Mouse (Mus musculus): Measurements from ENCODE around the gene Ddx46. TPM values are rescaled to one million over a fixed set of nuclear protein-coding genes. Genes with fewer than 3 reads are reported as not detected.
"Not testable (repeated sequence)": the region's sequence is repeated elsewhere in the genome, so short reads cannot be mapped to it uniquely, and the experiment has no call there.

The Ddx46 gene
- polyA plus RNA-seq, 1 experiment from 2014 or later = 11.7 TPM

- peak overlapping the region; percentile 82 for H3K4me3 ChIP-seq (ENCODE audit: low read depth, low read length)
- DNase-seq = no peak
- H3K4me1 ChIP-seq (ENCODE audit: insufficient read depth) = peaks cover 8% of the 10 kb centered on the region; the same call in 1 of the 2 replicates
- no peaks in the 10 kb centered on the region for H3K27me3 ChIP-seq (ENCODE audit: insufficient read depth, low read length)
- peak overlapping the region; percentile 83 for H3K9ac ChIP-seq (replicated peaks)
- H3K9me3 ChIP-seq (ENCODE audit: low read length) = no peaks in the 10 kb centered on the region
- TF ChIP-seq CTCF (IDR thresholded peaks at IDR 0.05; ENCODE audit: low read depth) = no peak
- TF ChIP-seq EP300 (IDR thresholded peaks at IDR 0.05; ENCODE audit: low read depth) = no peak
- peaks cover 18% of the 10 kb centered on the region for H3K36me3 ChIP-seq (replicated peaks; ENCODE audit: insufficient read depth, low read length)
- peak overlapping the region; percentile 84 for H3K4me2 ChIP-seq (ENCODE audit: low read depth, low read length)
- peak; percentile 75 for ATAC-seq
- peak overlapping the region; percentile 52 for H3K27ac ChIP-seq (ENCODE audit: low read depth)
- WGBS (ENCODE audit: insufficient replicate concordance) = under 1% methylated on average over 40 of the region's 40 CpGs
Measured at GRCm38 (mm10) chr13:55635146-55635571, 332 bp downstream of the Ddx46 start.

DNA sequence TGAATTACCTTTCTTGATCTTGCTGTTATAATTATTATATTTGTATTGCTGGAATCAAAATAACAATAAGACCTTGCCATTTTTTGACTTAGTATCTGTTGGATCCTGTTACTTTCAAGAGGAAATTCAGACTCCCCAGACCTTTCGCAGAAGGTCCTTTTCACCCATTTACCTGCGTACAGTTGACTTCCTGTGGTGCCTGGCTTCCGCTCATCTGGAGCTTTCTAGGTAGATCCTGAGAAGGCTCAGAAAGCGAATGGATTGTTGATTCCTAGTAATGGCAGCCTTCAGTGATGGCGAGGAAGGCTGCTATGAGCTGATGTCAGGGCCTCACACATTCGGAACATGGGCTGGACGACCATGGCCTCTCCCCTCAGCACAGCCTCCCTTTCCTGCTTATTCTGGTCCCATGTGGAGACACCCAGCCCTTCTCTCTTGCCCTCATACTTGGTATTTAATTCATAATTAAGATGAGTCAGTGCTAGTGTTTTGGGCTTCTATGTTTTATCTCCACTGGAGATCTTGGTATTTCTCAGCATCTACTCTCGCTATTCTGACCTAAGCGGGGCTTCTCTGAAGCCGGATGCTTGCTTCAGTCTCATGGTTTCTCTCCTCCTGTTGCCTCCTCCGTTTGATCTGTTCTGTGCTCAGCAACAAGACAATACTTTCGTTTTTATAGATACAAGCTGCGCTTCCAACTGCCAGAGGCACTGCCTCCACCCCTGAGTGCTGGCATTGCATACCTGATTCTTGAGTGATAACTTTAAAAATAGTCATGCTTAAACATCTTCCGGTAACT lies 1.6 kb downstream of the Ddx46 start:
- peaks cover 24% of the 10 kb centered on the region for H3K36me3 ChIP-seq (replicated peaks; ENCODE audit: insufficient read depth, low read length)
- H3K9ac ChIP-seq (replicated peaks) = no peak overlapping the region
- DNase-seq = no peak

DNA sequence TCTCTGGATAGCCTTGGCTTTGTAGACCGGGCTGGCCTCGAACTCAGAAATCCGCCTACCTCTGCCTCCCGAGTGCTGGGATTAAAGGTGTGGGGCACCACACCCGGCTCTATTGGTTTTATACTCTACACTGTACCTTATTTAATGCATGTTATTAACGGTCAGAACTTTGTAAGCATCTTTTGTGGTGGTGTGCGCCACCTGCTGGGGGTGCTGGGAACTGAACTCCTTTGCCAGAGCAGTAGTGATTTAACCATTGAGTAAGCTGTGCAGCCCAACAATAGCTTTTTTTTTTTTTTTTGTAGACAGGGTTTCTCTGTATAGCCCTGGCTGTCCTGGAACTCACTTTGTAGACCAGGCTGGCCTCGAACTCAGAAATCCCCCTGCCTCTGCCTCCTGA lies 5.7 kb downstream of the Ddx46 start:
- H3K27me3 ChIP-seq (ENCODE audit: insufficient read depth, low read length); H3K9me3 ChIP-seq (ENCODE audit: low read length); ATAC-seq; H3K4me1 ChIP-seq (ENCODE audit: insufficient read depth); H3K4me3 ChIP-seq (ENCODE audit: low read depth, low read length); H3K9ac ChIP-seq (replicated peaks); H3K27ac ChIP-seq (ENCODE audit: low read depth); H3K4me2 ChIP-seq (ENCODE audit: low read depth, low read length): not testable (repeated sequence)
- peak; percentile 88 for DNase-seq
- peak; percentile 88 for TF ChIP-seq CTCF (IDR thresholded peaks at IDR 0.05; ENCODE audit: low read depth)
- H3K36me3 ChIP-seq (replicated peaks; ENCODE audit: insufficient read depth, low read length) = peaks cover 31% of the 10 kb centered on the region
- 40% methylated on average over 8 of the region's 8 CpGs for whole genome bisulfite sequencing (ENCODE audit: insufficient replicate concordance)

More for the DNA sequence above, 1.6 kb downstream of the Ddx46 start:
- Histone ChIP-seq H3K4me3 (ENCODE audit: low read depth, low read length) (no peak overlapping the region), H3K4me1 (ENCODE audit: insufficient read depth) (peaks cover 8% of the 10 kb centered on the region; the same call in 1 of the 2 replicates), H3K4me2 (ENCODE audit: low read depth, low read length) (peak overlapping the region; percentile 84), H3K27ac (ENCODE audit: low read depth) (no peak overlapping the region), H3K27me3 (ENCODE audit: insufficient read depth, low read length) (no peaks in the 10 kb centered on the region), H3K9me3 (ENCODE audit: low read length) (no peaks in the 10 kb centered on the region)
- TF ChIP-seq EP300 (IDR thresholded peaks at IDR 0.05; ENCODE audit: low read depth) = no peak
- no peak for TF ChIP-seq CTCF (IDR thresholded peaks at IDR 0.05; ENCODE audit: low read depth)
- no peak for ATAC-seq
- WGBS (ENCODE audit: insufficient replicate concordance) = 88% methylated on average over 14 of the region's 14 CpGs

GRCm38 (mm10) chr13:55644525-55644924 lies 9.7 kb downstream of the Ddx46 start:
- TF ChIP-seq EP300 (IDR thresholded peaks at IDR 0.05; ENCODE audit: low read depth) (no peak), CTCF (IDR thresholded peaks at IDR 0.05; ENCODE audit: low read depth) (peak; percentile 49)
- Histone ChIP-seq H3K4me3 (ENCODE audit: low read depth, low read length) (no peak overlapping the region), H3K4me2 (ENCODE audit: low read depth, low read length) (no peak overlapping the region), H3K9me3 (ENCODE audit: low read length) (no peaks in the 10 kb centered on the region), H3K27ac (ENCODE audit: low read depth) (no peak overlapping the region), H3K27me3 (ENCODE audit: insufficient read depth, low read length) (no peaks in the 10 kb centered on the region), H3K36me3 (replicated peaks; ENCODE audit: insufficient read depth, low read length) (peaks cover 65% of the 10 kb centered on the region), H3K4me1 (ENCODE audit: insufficient read depth) (no peaks in the 10 kb centered on the region), H3K9ac (replicated peaks) (no peak overlapping the region)
- peak; percentile 44 for DNase-seq
- 94% methylated on average over 2 of the region's 2 CpGs for whole genome bisulfite sequencing (ENCODE audit: insufficient replicate concordance)
- ATAC-seq = no peak

GRCm38 (mm10) chr13:55650098-55650497 lies 15.3 kb downstream of the Ddx46 start:
- no peaks in the 10 kb centered on the region for H3K27me3 ChIP-seq (ENCODE audit: insufficient read depth, low read length)
- H3K9me3 ChIP-seq (ENCODE audit: low read length) = no peaks in the 10 kb centered on the region
- DNase-seq (no peak), ATAC-seq (no peak)
- H3K4me3 ChIP-seq (ENCODE audit: low read depth, low read length) = no peak overlapping the region
- TF ChIP-seq EP300 (IDR thresholded peaks at IDR 0.05; ENCODE audit: low read depth) (no peak), CTCF (IDR thresholded peaks at IDR 0.05; ENCODE audit: low read depth) (peak; percentile 35)
- H3K4me2 ChIP-seq (ENCODE audit: low read depth, low read length) = no peak overlapping the region
- H3K4me1 ChIP-seq (ENCODE audit: insufficient read depth) = no peaks in the 10 kb centered on the region
- H3K36me3 ChIP-seq (replicated peaks; ENCODE audit: insufficient read depth, low read length) = peaks cover 94% of the 10 kb centered on the region
- WGBS (ENCODE audit: insufficient replicate concordance) = 87% methylated on average over 12 of the region's 12 CpGs
- no peak overlapping the region for H3K9ac ChIP-seq (replicated peaks)
- H3K27ac ChIP-seq (ENCODE audit: low read depth) = no peak overlapping the region

DNA sequence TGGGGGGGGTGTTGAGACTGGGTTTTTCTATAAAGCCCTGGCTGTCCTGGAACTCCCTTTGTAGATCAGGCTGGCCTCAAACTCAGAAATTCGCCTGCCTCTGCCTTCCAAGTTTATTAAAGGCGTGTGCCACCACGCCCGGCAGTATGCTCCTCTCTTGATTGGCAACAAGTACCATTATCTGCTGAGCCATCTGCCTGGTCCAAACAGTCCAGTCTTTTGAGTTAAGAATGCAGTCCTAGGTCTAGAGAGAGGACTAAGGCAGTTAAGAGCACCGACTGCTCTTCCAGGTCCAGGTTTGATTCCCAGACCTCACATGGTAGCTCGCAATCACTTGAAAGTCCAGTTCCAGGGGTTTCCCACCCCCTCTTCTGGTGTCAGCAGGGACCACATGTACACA lies 16.2 kb downstream of the Ddx46 start:
- peaks cover 94% of the 10 kb centered on the region for H3K36me3 ChIP-seq (replicated peaks; ENCODE audit: insufficient read depth, low read length)
- ATAC-seq (no peak), DNase-seq (no peak)
- H3K9ac ChIP-seq (replicated peaks) = no peak overlapping the region
- no peak for TF ChIP-seq EP300 (IDR thresholded peaks at IDR 0.05; ENCODE audit: low read depth)
- no peak overlapping the region for H3K4me3 ChIP-seq (ENCODE audit: low read depth, low read length)
- WGBS (ENCODE audit: insufficient replicate concordance) = 78% methylated on average over 6 of the region's 6 CpGs
- no peaks in the 10 kb centered on the region for H3K9me3 ChIP-seq (ENCODE audit: low read length)
- H3K4me1 ChIP-seq (ENCODE audit: insufficient read depth) = no peaks in the 10 kb centered on the region
- no peak overlapping the region for H3K4me2 ChIP-seq (ENCODE audit: low read depth, low read length)
- H3K27ac ChIP-seq (ENCODE audit: low read depth) = no peak overlapping the region
- H3K27me3 ChIP-seq (ENCODE audit: insufficient read depth, low read length) = no peaks in the 10 kb centered on the region

Data from liver, postnatal 0 days (tissue).